Comparison of ENCODE assay signal across 14 mouse cellular contexts in genomic region chr14:30265728-30266127, GRCm38 (mm10).
DNase-seq lines count a peak whose midpoint lies in the region; ATAC-seq and TF ChIP-seq lines count a peak whose summit lies in the region.
"Had no signal": no experiment of that assay in that cellular context is flagged by ENCODE, and none has a peak within 500 bp of the region (broad histone marks: within the 10 kb centered on the region; RNA-seq: fewer than 3 reads in every experiment).

No protein-coding gene starts in this region.

- H3K27ac ChIP-seq in heart, embryonic 10.5 days, result no peak overlapping the region
- H3K27ac ChIP-seq in heart, embryonic 12.5 days (ENCODE audit: poor library complexity, severe bottlenecking), result no peak overlapping the region
- H3K27ac ChIP-seq in intestine, postnatal 0 days (ENCODE audit: low read depth, low read length), result no peak overlapping the region
- H3K27ac ChIP-seq: neural tube, embryonic 12.5 days had no signal

- 76% methylated on average over 9 of the region's 9 CpGs for WGBS in heart, embryonic 10.5 days
- 66% methylated on average over 9 of the region's 9 CpGs for WGBS in heart, embryonic 12.5 days
- 72% methylated on average over 9 of the region's 9 CpGs for WGBS in intestine, postnatal 0 days

- peak; percentile 74 for DNase-seq in heart, embryonic 10.5 days (ENCODE audit: low spot score)
- DNase-seq in thymus, postnatal 0 days (ENCODE audit: low spot score), result peak; percentile 75
- DNase-seq in ovary, postnatal 14 days (ENCODE audit: low spot score), result no peak
- DNase-seq in urinary bladder, postnatal 10 days (ENCODE audit: low spot score), result no peak
- DNase-seq: adrenal gland, postnatal 36 days; cerebellum, postnatal 36 days; lung, embryonic 14.5 days had no signal

- peaks cover 18% of the 10 kb centered on the region; the same call in 1 of the 2 replicates for H3K4me1 ChIP-seq in heart, embryonic 10.5 days
- H3K4me1 ChIP-seq in heart, embryonic 12.5 days (replicated peaks), result peaks cover 16% of the 10 kb centered on the region
- H3K4me1 ChIP-seq in intestine, postnatal 0 days (replicated peaks; ENCODE audit: control insufficient read depth, insufficient read depth, low read length), result no peaks in the 10 kb centered on the region
- H3K4me1 ChIP-seq: neural tube, embryonic 12.5 days had no signal

- no peak overlapping the region for H3K4me3 ChIP-seq in heart, embryonic 10.5 days
- H3K4me3 ChIP-seq in heart, embryonic 12.5 days, result no peak overlapping the region
- H3K4me3 ChIP-seq in intestine, postnatal 0 days (ENCODE audit: low read depth, low read length), result no peak overlapping the region
- H3K4me3 ChIP-seq: neural tube, embryonic 12.5 days had no signal

- H3K4me2 ChIP-seq in heart, embryonic 12.5 days, result no peak overlapping the region
- no peak overlapping the region for H3K4me2 ChIP-seq in intestine, postnatal 0 days (replicated peaks; ENCODE audit: low read depth)
- H3K4me2 ChIP-seq: lung, embryonic 14.5 days; neural tube, embryonic 12.5 days had no signal

- TF ChIP-seq CTCF in intestine, postnatal 0 days (IDR thresholded peaks at IDR 0.05; ENCODE audit: low read depth), result no peak

- H3K9me3 ChIP-seq in heart, embryonic 10.5 days, result no peaks in the 10 kb centered on the region
- no peaks in the 10 kb centered on the region for H3K9me3 ChIP-seq in heart, embryonic 12.5 days (replicated peaks)
- no peaks in the 10 kb centered on the region for H3K9me3 ChIP-seq in intestine, postnatal 0 days (ENCODE audit: control insufficient read depth)
- H3K9me3 ChIP-seq: neural tube, embryonic 12.5 days had no signal

- no peaks in the 10 kb centered on the region for H3K36me3 ChIP-seq in heart, embryonic 10.5 days
- H3K36me3 ChIP-seq in heart, embryonic 12.5 days, result no peaks in the 10 kb centered on the region
- no peaks in the 10 kb centered on the region for H3K36me3 ChIP-seq in intestine, postnatal 0 days (ENCODE audit: control insufficient read depth, insufficient read depth)
- H3K36me3 ChIP-seq: neural tube, embryonic 12.5 days had no signal

- H3K9ac ChIP-seq in heart, embryonic 12.5 days, result no peak overlapping the region
- H3K9ac ChIP-seq in intestine, postnatal 0 days (ENCODE audit: low read depth, low read length), result no peak overlapping the region
- H3K9ac ChIP-seq: lung, embryonic 14.5 days; neural tube, embryonic 12.5 days had no signal

- ATAC-seq in heart, embryonic 12.5 days (ENCODE audit: insufficient number of reproducible peaks, low FRiP score), result no peak
- ATAC-seq in erythroblast, adult 5-6 weeks (replicated peaks; ENCODE audit: low FRiP score, poor library complexity, severe bottlenecking), result peak; percentile 91
- peak; percentile 80 for ATAC-seq in megakaryocyte, adult 5-6 weeks (ENCODE audit: poor library complexity, severe bottlenecking)
- ATAC-seq in intestine, postnatal 0 days, result no peak
- ATAC-seq: forebrain, embryonic 16.5 days had no signal

- H3K27me3 ChIP-seq in heart, embryonic 10.5 days (ENCODE audit: insufficient read depth, poor library complexity, severe bottlenecking), result no peaks in the 10 kb centered on the region
- no peaks in the 10 kb centered on the region for H3K27me3 ChIP-seq in heart, embryonic 12.5 days (replicated peaks)
- H3K27me3 ChIP-seq in intestine, postnatal 0 days (replicated peaks; ENCODE audit: control insufficient read depth, insufficient read depth, low read length), result no peaks in the 10 kb centered on the region
- H3K27me3 ChIP-seq: CH12.LX; neural tube, embryonic 12.5 days had no signal

Comparison
In these comparisons a context has a peak if more than half of its experiments do, and no peak if none do; other contexts are left out.
1. DNase-seq: peak in heart, embryonic 10.5 days (single experiment) and thymus, postnatal 0 days (single experiment); none in ovary, postnatal 14 days (single experiment) and urinary bladder, postnatal 10 days (single experiment).
2. ATAC-seq: peak in erythroblast, adult 5-6 weeks (single experiment) and megakaryocyte, adult 5-6 weeks (single experiment); none in heart, embryonic 12.5 days (single experiment) and intestine, postnatal 0 days (single experiment).